Mouse (Mus musculus): ENCODE results near the gene Dab2.

DNA sequence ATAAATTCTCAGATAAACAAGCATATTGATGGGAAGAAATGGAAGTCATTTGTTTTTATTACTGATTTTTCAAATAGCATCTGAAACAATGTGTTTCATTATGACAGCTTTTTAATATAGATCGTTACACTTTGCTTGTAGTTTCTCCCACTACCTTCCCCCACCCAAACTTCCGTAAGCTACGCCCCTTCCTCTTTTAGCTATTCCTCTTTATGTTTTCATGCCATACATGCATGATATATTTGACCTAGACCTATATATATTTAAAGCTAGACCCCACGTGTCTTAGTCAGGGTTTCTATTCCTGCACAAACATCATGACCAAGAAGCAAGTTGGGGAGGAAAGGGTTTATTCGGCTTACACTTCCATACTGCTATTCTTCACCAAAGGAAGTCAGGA is 115.7 kb downstream of the Dab2 start:
- no peak for TF ChIP-seq CTCF (IDR thresholded peaks at IDR 0.05; ENCODE audit: low read depth, low read length)
- no peak for TF ChIP-seq POLR2A (IDR thresholded peaks at IDR 0.05; ENCODE audit: extremely low read depth, insufficient read depth, low read length)

All from liver, adult 2 months (tissue).